Mouse (Mus musculus) CH12.LX (cell line): ENCODE results near the gene Bora.

Experiments used
- CTCF ChIP-seq, 2 experiments: IDR thresholded peaks in 1 of 2; conservative IDR thresholded peaks in 1 of 2; 2 replicates each; pipeline ENCODE4 v1.5.1; 2011 to 2012; ENCODE audit warnings: low read depth in 2 of 2, low read length in 2 of 2, improper control_type of control experiment in 1 of 2, inconsistent platforms in 1 of 2, mild to moderate bottlenecking in 1 of 2, moderate library complexity in 1 of 2
- JUND ChIP-seq: conservative IDR thresholded peaks from 2 replicates; pipeline ENCODE4 v1.6.1; 2011; ENCODE audit warnings: low read depth, low read length, improper control_type of control experiment
- POLR2A ChIP-seq: IDR thresholded peaks from 2 replicates; pipeline ENCODE4 v1.6.1; 2011; ENCODE audit warnings: low read depth, mild to moderate bottlenecking, improper control_type of control experiment, low read length

DNA sequence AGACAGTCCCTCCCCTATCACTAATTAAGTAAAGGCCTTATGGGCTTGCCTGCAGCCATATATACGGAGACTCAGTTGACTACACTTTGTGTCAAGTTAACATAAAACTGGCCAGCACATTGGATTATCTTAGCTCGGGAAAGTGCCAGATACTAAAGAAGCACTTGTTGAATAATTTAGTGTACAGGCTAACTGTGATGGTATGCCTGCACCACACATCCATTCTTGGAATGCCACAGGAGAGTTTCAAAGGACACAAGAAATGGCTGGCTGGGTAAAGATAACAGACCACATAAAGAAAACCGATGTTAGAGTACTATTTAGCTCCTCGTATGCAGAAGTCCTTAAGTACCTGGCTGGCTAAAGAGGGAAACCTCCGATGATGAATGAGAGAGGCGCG, 27.3 kb upstream of the Bora start:
- TF ChIP-seq JUND: no peak
- TF ChIP-seq CTCF (conservative IDR thresholded peaks at IDR 0.05 in 1 of 2, IDR thresholded peaks at IDR 0.05 in 1 of 2; ENCODE audit: low read depth in 2 of 2, low read length in 2 of 2): no peak
- no peak for TF ChIP-seq POLR2A
